Mouse (Mus musculus) ovary, adult 2 months (tissue): ENCODE data around the gene Olfr1020. TPM values are rescaled to one million over a fixed set of nuclear protein-coding genes. Genes with fewer than 3 reads are reported as not detected.

Experiments
- polyA plus RNA-seq: library from polyadenylated mRNA; depleted of rRNA; stranded (reverse); fragments of >200 nt; gene quantifications from 2 replicates; pipeline ENCODE4 v1.2.3, GENCODE M21; 2012; rRNA removed

The Olfr1020 gene
- polyA plus RNA-seq = not detected in 2 replicates

DNA sequence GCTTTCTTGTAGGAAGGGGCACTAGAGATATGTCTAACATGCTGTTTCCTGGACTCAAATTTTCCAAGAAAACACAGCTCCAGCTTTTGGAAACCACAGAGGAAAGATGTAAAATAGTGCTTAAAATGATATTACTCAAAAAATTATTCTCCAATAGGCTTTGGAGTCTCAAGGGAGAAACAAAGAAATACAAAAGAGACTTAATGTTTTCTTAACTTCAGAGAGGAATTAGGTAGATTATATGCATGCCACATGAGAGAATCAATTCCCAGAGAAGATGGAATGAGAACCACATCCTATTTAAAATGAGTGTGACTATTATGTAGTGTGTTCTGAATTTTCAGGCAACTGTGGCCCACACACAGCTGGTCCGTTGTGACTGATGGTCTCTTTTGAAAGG is at the start of gene Olfr1020:
Olfr1020 (plus strand) TSS at position 301 of the 400 bp plus-strand sequence.

DNA sequence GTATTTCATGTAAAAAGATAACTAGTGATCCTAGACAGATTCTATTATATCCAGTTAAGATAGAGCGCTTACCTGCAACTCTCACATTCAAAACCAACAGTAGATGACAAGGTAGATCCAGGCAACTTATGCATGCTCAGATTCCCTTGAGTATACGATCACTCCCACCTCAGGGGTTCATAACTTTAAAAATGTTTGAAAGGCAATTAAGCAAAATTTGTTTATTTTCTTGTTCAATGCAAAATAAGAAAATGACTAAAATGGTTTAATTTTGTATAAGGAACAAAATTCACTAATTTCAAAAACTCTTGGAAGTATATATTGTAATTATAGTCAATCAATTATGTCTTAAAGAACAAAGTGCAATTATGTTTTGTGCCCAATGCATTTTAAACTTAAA is 44.4 kb upstream of the Olfr1020 start, which contains the start of gene Olfr1016:
Olfr1016 (minus strand) TSS at position 101 of the 400 bp plus-strand sequence.

DNA sequence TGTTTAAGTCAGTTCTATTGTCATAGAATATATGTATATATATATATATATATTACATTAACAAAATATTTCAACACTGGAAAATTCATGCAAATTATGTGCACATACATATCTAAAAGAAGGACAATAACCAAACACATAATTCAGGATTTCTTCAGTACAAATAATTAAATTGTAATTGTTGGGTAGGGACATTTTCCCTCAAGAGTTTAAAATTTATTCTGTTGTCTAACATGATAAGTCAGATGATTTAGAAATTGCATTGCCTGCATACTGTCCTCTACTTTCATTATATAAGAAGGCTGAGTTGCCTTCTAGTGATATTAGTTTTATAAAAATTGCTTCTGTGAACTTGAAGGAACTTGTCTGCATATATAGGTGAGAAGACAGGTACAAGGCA is 28.7 kb upstream of the Olfr1020 start, which contains the start of gene Olfr1018:
Olfr1018 (plus strand) TSS at position 301 of the 400 bp plus-strand sequence.

DNA sequence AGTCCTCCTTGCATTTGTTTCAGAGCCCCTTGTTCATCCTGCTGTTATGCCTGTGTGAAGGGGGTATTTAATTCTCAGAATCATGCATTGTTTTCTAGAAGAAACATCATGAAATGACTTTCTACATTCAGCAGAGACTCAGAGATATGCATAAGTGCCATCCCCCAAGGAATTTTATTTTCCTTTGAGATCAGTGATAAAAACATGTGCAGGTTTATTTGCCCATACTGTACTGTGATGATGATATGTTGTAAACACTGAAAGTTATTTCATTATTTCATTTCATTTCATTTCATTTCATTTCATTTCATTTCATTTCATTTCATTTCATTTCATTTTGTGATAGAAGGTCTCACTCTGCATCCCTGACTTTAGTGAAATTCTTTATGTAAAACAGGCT is 1.4 kb upstream of the Olfr1020 start, which contains the start of gene Olfr1019:
Olfr1019 (minus strand) TSS at position 101 of the 400 bp plus-strand sequence.

DNA sequence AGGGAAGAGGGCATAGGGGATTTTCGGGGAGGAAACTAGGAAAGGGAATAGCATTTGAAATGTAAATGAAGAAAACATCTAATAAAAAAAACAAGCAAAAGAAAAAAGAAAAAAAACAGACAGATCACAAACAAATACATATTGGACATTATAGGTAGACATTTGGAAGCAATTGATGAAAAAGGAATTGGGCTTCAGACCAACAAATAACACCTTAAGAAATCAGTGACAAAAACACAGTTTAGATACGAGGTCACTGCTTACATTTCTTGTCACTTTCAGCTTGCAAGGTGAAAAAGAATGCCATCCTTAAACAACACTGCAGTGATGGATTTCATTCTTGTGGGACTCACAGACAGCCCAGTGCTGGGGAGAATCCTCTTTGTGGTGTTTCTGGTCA is 21.5 kb downstream of the Olfr1020 start, which contains the start of gene Olfr1022:
Olfr1022 (plus strand) TSS at position 301 of the 400 bp plus-strand sequence.

DNA sequence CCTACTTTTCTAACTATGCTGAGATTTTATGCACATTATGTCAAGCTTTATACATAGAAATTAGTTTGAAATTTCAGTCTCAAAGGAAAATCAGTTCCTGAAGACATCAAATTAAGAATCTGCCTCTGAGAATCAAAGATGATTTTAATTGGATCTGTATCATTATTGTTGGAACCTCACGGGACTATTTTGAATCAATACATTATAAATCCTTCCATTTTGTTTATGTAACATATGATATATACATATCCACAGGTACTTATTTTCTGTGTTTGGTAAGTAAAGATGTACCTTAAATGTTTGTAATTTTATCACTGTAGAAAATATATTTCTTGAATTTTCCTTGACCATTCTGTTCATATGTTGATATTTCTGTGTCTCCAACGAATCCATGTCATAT is 38.5 kb downstream of the Olfr1020 start, which contains the start of gene Olfr1023:
Olfr1023 (plus strand) TSS at position 301 of the 400 bp plus-strand sequence.

Other genes starting within 250 kb of the Olfr1020 start
- not detected in 2 replicates for gene Olfr1000, start 235.1 kb upstream of the Olfr1020 start, polyA plus RNA-seq
- gene Olfr1002, start 196.3 kb upstream of the Olfr1020 start, polyA plus RNA-seq = not detected in 2 replicates
- gene Olfr154, start 182.6 kb upstream of the Olfr1020 start, polyA plus RNA-seq = not detected in 2 replicates
- gene Olfr1006, start 168.3 kb upstream of the Olfr1020 start, polyA plus RNA-seq = not detected in 2 replicates
- not detected in 2 replicates for gene Olfr1008, start 157.6 kb upstream of the Olfr1020 start, polyA plus RNA-seq
- not detected in 2 replicates for gene Olfr1009, start 131.6 kb upstream of the Olfr1020 start, polyA plus RNA-seq
- not detected in 2 replicates for gene Olfr1012, start 84.3 kb upstream of the Olfr1020 start, polyA plus RNA-seq
- not detected in 2 replicates for gene Olfr1013, start 79.9 kb upstream of the Olfr1020 start, polyA plus RNA-seq
- gene Olfr1014, start 74.3 kb upstream of the Olfr1020 start, polyA plus RNA-seq = not detected in 2 replicates
- gene Olfr1015, start 65.0 kb upstream of the Olfr1020 start, polyA plus RNA-seq = not detected in 2 replicates
- not detected in 2 replicates for gene Olfr1016, start 44.5 kb upstream of the Olfr1020 start, polyA plus RNA-seq
- not detected in 2 replicates for gene Olfr1018, start 28.6 kb upstream of the Olfr1020 start, polyA plus RNA-seq
- gene Olfr1019, start 1.5 kb upstream of the Olfr1020 start, polyA plus RNA-seq = not detected in 2 replicates
- gene Olfr1022, start 21.6 kb downstream of the Olfr1020 start, polyA plus RNA-seq = not detected in 2 replicates
- not detected in 2 replicates for gene Olfr1023, start 38.6 kb downstream of the Olfr1020 start, polyA plus RNA-seq
- not detected in 2 replicates for gene Olfr1024, start 58.0 kb downstream of the Olfr1020 start, polyA plus RNA-seq
- gene Olfr1025-ps1, start 68.2 kb downstream of the Olfr1020 start, polyA plus RNA-seq = not detected in 2 replicates
- not detected in 2 replicates for gene Olfr1026, start 74.5 kb downstream of the Olfr1020 start, polyA plus RNA-seq
- gene Olfr1028, start 103.4 kb downstream of the Olfr1020 start, polyA plus RNA-seq = not detected in 2 replicates
- 0.29 and 0.58 TPM in 2 replicates for gene Olfr1029, start 126.9 kb downstream of the Olfr1020 start, polyA plus RNA-seq
- 0.03 and 0.05 TPM in 2 replicates for gene Olfr1030, start 132.2 kb downstream of the Olfr1020 start, polyA plus RNA-seq
- gene Olfr1031, start 143.3 kb downstream of the Olfr1020 start, polyA plus RNA-seq = not detected in 2 replicates
- not detected in 2 replicates for gene Olfr1032, start 158.5 kb downstream of the Olfr1020 start, polyA plus RNA-seq
- 1.4 and 1.5 TPM in 2 replicates for gene Olfr1033, start 173.6 kb downstream of the Olfr1020 start, polyA plus RNA-seq
- 0.37 and 0.41 TPM in 2 replicates for gene Olfr1034, start 198.8 kb downstream of the Olfr1020 start, polyA plus RNA-seq
- not detected in 2 replicates for gene Olfr1036, start 227.0 kb downstream of the Olfr1020 start, polyA plus RNA-seq
- not detected in 2 replicates for gene Olfr1037, start 240.4 kb downstream of the Olfr1020 start, polyA plus RNA-seq